Mouse (Mus musculus) kidney, adult 2 months (tissue): ENCODE measurements at regions not wholly inside any gene's neighbourhood (a gene's known extent, or its start where the extent isn't known, plus 50 kb on each side); places are given as distances from the start of the nearest gene placed in this dataset.

ENCODE experiments used
- CTCF ChIP-seq: fragments of 200-500 bp; conservative IDR thresholded peaks from 2 replicates; pipeline ENCODE4 v1.5.1; 2011; ENCODE audit warnings: low read depth, mild to moderate bottlenecking, control low read depth, low read length, moderate library complexity, mixed read lengths; ENCODE audit not compliant: insufficient read depth, insufficient read length
- POLR2A ChIP-seq: fragments of 200-500 bp; IDR thresholded peaks from one replicate; pipeline ENCODE4 v1.6.1; 2011; ENCODE audit warnings: low read depth, low read length, control low read depth

GRCm38 (mm10) chr15:6941491-6941890 lies 66.7 kb upstream of the Osmr start:
- no peak for TF ChIP-seq POLR2A
- no peak for TF ChIP-seq CTCF
